Comparison of ENCODE assay signal across 18 mouse cellular contexts in genomic region chr5:24320894-24321293, GRCm38 (mm10). TPM values are rescaled to one million over a fixed set of nuclear protein-coding genes. Genes with fewer than 3 reads are reported as not detected.
DNase-seq lines count a peak whose midpoint lies in the region; ATAC-seq lines count a peak whose summit lies in the region.
"Had no signal": no experiment of that assay in that cellular context is flagged by ENCODE, and none has a peak within 500 bp of the region (broad histone marks: within the 10 kb centered on the region; RNA-seq: fewer than 3 reads in every experiment).

No protein-coding gene starts in this region.

- H3K4me3 ChIP-seq in lung, embryonic 15.5 days = no peak overlapping the region
- H3K4me3 ChIP-seq in embryonic facial prominence, embryonic 14.5 days (ENCODE audit: low read depth, low read length) = no peak overlapping the region
- no peak overlapping the region for H3K4me3 ChIP-seq in midbrain, embryonic 14.5 days (replicated peaks; ENCODE audit: low read depth, low read length)
- H3K4me3 ChIP-seq: erythroblast, embryonic 14.5 days; stomach, embryonic 15.5 days had no signal

- 0 out of 2 replicates have a peak overlapping the region, but pooled peaks have one; percentile 69 for H3K27ac ChIP-seq in lung, embryonic 15.5 days
- H3K27ac ChIP-seq in embryonic facial prominence, embryonic 14.5 days (replicated peaks; ENCODE audit: low read depth, low read length) = no peak overlapping the region
- H3K27ac ChIP-seq in midbrain, embryonic 14.5 days (replicated peaks; ENCODE audit: low read depth, low read length) = no peak overlapping the region
- H3K27ac ChIP-seq: liver, embryonic 14.5 days; stomach, embryonic 15.5 days had no signal

- ATAC-seq in lung, embryonic 15.5 days (ENCODE audit: borderline replicate concordance, extremely low read depth, low FRiP score, low TSS enrichment) = no peak
- ATAC-seq in embryonic facial prominence, embryonic 14.5 days (ENCODE audit: low read depth) = no peak
- no peak for ATAC-seq in midbrain, embryonic 14.5 days (ENCODE audit: low FRiP score, low TSS enrichment)
- ATAC-seq: activated CD4-positive, CD25-positive, alpha-beta regulatory T cell, adult 4 months; intestine, postnatal 0 days had no signal

- WGBS in lung, embryonic 15.5 days = 45% methylated on average over 5 of the region's 5 CpGs
- 54% methylated on average over 5 of the region's 5 CpGs for WGBS in embryonic facial prominence, embryonic 14.5 days
- 46% methylated on average over 5 of the region's 5 CpGs for WGBS in midbrain, embryonic 14.5 days

- peak; percentile 87 for DNase-seq in heart, adult 11 months
- DNase-seq in heart, postnatal 14 days = no peak
- DNase-seq in lung, postnatal 14 days = no peak
- DNase-seq in embryonic facial prominence, embryonic 14.5 days (ENCODE audit: low spot score) = no peak
- DNase-seq in midbrain, embryonic 14.5 days = no peak
- no peak for DNase-seq in cerebellum, postnatal 36 days
- no peak for DNase-seq in frontal cortex, postnatal 25 days (ENCODE audit: low spot score in 2 of 2)
- DNase-seq: cerebellum, adult 8-10 months; gastrocnemius, postnatal 14 days; thymus, postnatal 4 days had no signal

- peaks cover 21% of the 10 kb centered on the region for H3K4me1 ChIP-seq in lung, embryonic 15.5 days
- peaks cover 8% of the 10 kb centered on the region for H3K4me1 ChIP-seq in embryonic facial prominence, embryonic 14.5 days (ENCODE audit: control insufficient read depth, insufficient read depth, low read length)
- H3K4me1 ChIP-seq in midbrain, embryonic 14.5 days (ENCODE audit: control insufficient read depth, insufficient read depth, low read length) = peaks cover 30% of the 10 kb centered on the region

- 0 out of 2 replicates have a peak overlapping the region, but pooled peaks have one; percentile 32 for H3K4me2 ChIP-seq in lung, embryonic 15.5 days
- H3K4me2 ChIP-seq in embryonic facial prominence, embryonic 14.5 days (ENCODE audit: low read depth, low read length) = peak overlapping the region; percentile 44; the same call in 1 of the 2 replicates
- H3K4me2 ChIP-seq in midbrain, embryonic 14.5 days (ENCODE audit: low read length) = no peak overlapping the region
- H3K4me2 ChIP-seq: stomach, embryonic 15.5 days had no signal

- peaks cover 4% of the 10 kb centered on the region; the same call in 1 of the 2 replicates for H3K27me3 ChIP-seq in lung, embryonic 15.5 days
- peaks cover 10% of the 10 kb centered on the region; the same call in 1 of the 2 replicates for H3K27me3 ChIP-seq in embryonic facial prominence, embryonic 14.5 days (replicated peaks; ENCODE audit: control insufficient read depth, insufficient read depth, low read length)
- no peaks in the 10 kb centered on the region for H3K27me3 ChIP-seq in midbrain, embryonic 14.5 days (ENCODE audit: control insufficient read depth, insufficient read depth, low read length)
- H3K27me3 ChIP-seq: stomach, embryonic 15.5 days had no signal

- intact Hi-C loops in heart, postnatal 14 days (cut with DNase I) = no loop called here

- H3K36me3 ChIP-seq in lung, embryonic 15.5 days = no peaks in the 10 kb centered on the region
- H3K36me3 ChIP-seq in embryonic facial prominence, embryonic 14.5 days (ENCODE audit: control insufficient read depth, insufficient read depth, low read length) = no peaks in the 10 kb centered on the region
- peaks cover 33% of the 10 kb centered on the region for H3K36me3 ChIP-seq in midbrain, embryonic 14.5 days (ENCODE audit: control insufficient read depth, insufficient read depth, low read length)

- H3K9ac ChIP-seq in lung, embryonic 15.5 days = no peak overlapping the region
- H3K9ac ChIP-seq in embryonic facial prominence, embryonic 14.5 days (ENCODE audit: low read depth, low read length) = no peak overlapping the region
- H3K9ac ChIP-seq in midbrain, embryonic 14.5 days (replicated peaks; ENCODE audit: low read length) = 0 out of 2 replicates have a peak overlapping the region, but pooled peaks have one; percentile 16
- H3K9ac ChIP-seq: liver, embryonic 14.5 days; stomach, embryonic 15.5 days had no signal

- no peaks in the 10 kb centered on the region for H3K9me3 ChIP-seq in lung, embryonic 15.5 days
- H3K9me3 ChIP-seq in embryonic facial prominence, embryonic 14.5 days (ENCODE audit: control insufficient read depth, low read length) = no peaks in the 10 kb centered on the region
- no peaks in the 10 kb centered on the region for H3K9me3 ChIP-seq in midbrain, embryonic 14.5 days (ENCODE audit: control insufficient read depth, low read length)
- H3K9me3 ChIP-seq: stomach, embryonic 15.5 days had no signal

RNA-seq across cellular contexts. Expression of gene Kcnh2, which starts 30.5 kb away (rescaled TPM):
- total RNA-seq in heart, postnatal 14 days (2021) = 10 to 100 TPM; 75.5 to 85.8 TPM
- polyA plus RNA-seq in lung, embryonic 15.5 days (2015; fragmentation: Nextera tagmentation; extraction: Ambion mirVana) = 6.0 and 7.0 TPM in 2 replicates
- 6.7 and 7.6 TPM in 2 replicates for polyA plus RNA-seq in embryonic facial prominence, embryonic 14.5 days (2014; fragmentation: Nextera tagmentation; extraction: Ambion mirVana)
- 10.2 and 13.1 TPM in 2 replicates for polyA plus RNA-seq in midbrain, embryonic 14.5 days (2014; fragmentation: Nextera tagmentation; extraction: Ambion mirVana)
- total RNA-seq: megakaryocyte, adult 5-6 weeks had no signal
- polyA plus RNA-seq: erythroblast, embryonic 14.5 days had no signal

RNA-seq across cellular contexts. Expression of gene Nos3, which starts 43.7 kb away (rescaled TPM):
- 10 to 100 TPM; 34.5 to 35.6 TPM for total RNA-seq in heart, postnatal 14 days (2021)
- 17.1 and 18.8 TPM in 2 replicates for polyA plus RNA-seq in lung, embryonic 15.5 days (2015; fragmentation: Nextera tagmentation; extraction: Ambion mirVana)
- 7.8 and 7.9 TPM in 2 replicates for polyA plus RNA-seq in embryonic facial prominence, embryonic 14.5 days (2014; fragmentation: Nextera tagmentation; extraction: Ambion mirVana)
- polyA plus RNA-seq in midbrain, embryonic 14.5 days (2014; fragmentation: Nextera tagmentation; extraction: Ambion mirVana) = 5.1 and 7.0 TPM in 2 replicates
- total RNA-seq: neutrophil, adult 5-6 weeks had no signal
